Mouse (Mus musculus) hindbrain, embryonic 15.5 days (tissue): ENCODE measurements around the gene Sytl1. TPM values are rescaled to one million over a fixed set of nuclear protein-coding genes. Genes with fewer than 3 reads are reported as not detected.
A peak's percentile ranks its signal among the peaks of the same experiment; 100 is the strongest.

ENCODE experiments used
- ATAC-seq: fragments of 200-750 bp; cut with Nextera tagmentation; 2 replicates; pipeline ENCODE4 v1.8.0; 2017; ENCODE audit warnings: low read depth, moderate number of reproducible peaks, moderate TSS enrichment; ENCODE audit not compliant: low FRiP score
- H3K27ac ChIP-seq: fragments of 300-500 bp; sonication (generic); replicated peaks from 2 replicates; pipeline ENCODE4 v1.5.1; 2015; ENCODE audit warnings: mild to moderate bottlenecking, inconsistent platforms
- H3K27me3 ChIP-seq: fragments of 300-500 bp; sonication (generic); 2 replicates; pipeline ENCODE4 v1.6.1; 2015; ENCODE audit warnings: control low read depth, inconsistent platforms
- H3K36me3 ChIP-seq: fragments of 300-500 bp; sonication (generic); 2 replicates; pipeline ENCODE4 v1.6.1; 2015; ENCODE audit warnings: control low read depth, inconsistent platforms
- H3K4me1 ChIP-seq: fragments of 300-500 bp; sonication (generic); replicated peaks from 2 replicates; pipeline ENCODE4 v1.6.1; 2015; ENCODE audit warnings: control low read depth, inconsistent platforms
- H3K4me2 ChIP-seq: fragments of 300-500 bp; sonication (generic); 2 replicates; pipeline ENCODE4 v1.6.1; 2015; ENCODE audit warnings: moderate library complexity, mild to moderate bottlenecking, inconsistent platforms
- H3K4me3 ChIP-seq: fragments of 300-500 bp; sonication (generic); 2 replicates; pipeline ENCODE4 v1.5.1; 2015; ENCODE audit warnings: mild to moderate bottlenecking, inconsistent platforms
- H3K9ac ChIP-seq: fragments of 300-500 bp; sonication (generic); 2 replicates; pipeline ENCODE4 v1.6.1; 2015; ENCODE audit warnings: inconsistent platforms
- H3K9me3 ChIP-seq: fragments of 300-500 bp; sonication (generic); 2 replicates; pipeline ENCODE4 v1.6.1; 2016; ENCODE audit warnings: control low read depth, inconsistent platforms
- WGBS: fragments of 180-500 bp; shearing (Covaris S2); methylation state at CpG from one replicate; pipeline ENCODE4 v1.1.7; 2015; 5-methylcytosine and 5-hydroxymethylcytosine counted together
- polyA plus RNA-seq: library from polyadenylated mRNA; unstranded; fragments of >200 nt; fragmentation: Nextera tagmentation; extraction: Ambion mirVana; gene quantifications from 2 replicates; pipeline ENCODE4 v1.2.1, GENCODE M21; 2015

Gene Sytl1
- polyA plus RNA-seq, 1 experiment from 2014 or later: 0.32 TPM

GRCm38 (mm10) chr4:133204379-133204778, 58.5 kb downstream of the Sytl1 start:
- H3K27me3 ChIP-seq: no peaks in the 10 kb centered on the region
- peak overlapping the region; percentile 16; the same call in 1 of the 2 replicates for H3K27ac ChIP-seq
- H3K9me3 ChIP-seq: no peaks in the 10 kb centered on the region
- peaks cover 38% of the 10 kb centered on the region for H3K4me1 ChIP-seq
- 23% methylated on average over 7 of the region's 7 CpGs for WGBS
- no peak overlapping the region for H3K4me2 ChIP-seq
- H3K9ac ChIP-seq: no peak overlapping the region
- no peak for ATAC-seq
- H3K4me3 ChIP-seq: no peak overlapping the region
- no peaks in the 10 kb centered on the region for H3K36me3 ChIP-seq

- no peaks in the 10 kb centered on the region for H3K36me3 ChIP-seq
- H3K9ac ChIP-seq: no peak overlapping the region
- H3K4me3 ChIP-seq: no peak overlapping the region
- no peaks in the 10 kb centered on the region for H3K9me3 ChIP-seq
- H3K4me2 ChIP-seq: no peak overlapping the region
- no peak for ATAC-seq
- H3K27ac ChIP-seq: 0 out of 2 replicates have a peak overlapping the region, but pooled peaks have one; percentile 3
- no peaks in the 10 kb centered on the region for H3K27me3 ChIP-seq
- H3K4me1 ChIP-seq: peaks cover 45% of the 10 kb centered on the region
- WGBS: 67% methylated on average over 3 of the region's 3 CpGs
Observed at GRCm38 (mm10) chr4:133203591-133203990, 59.3 kb downstream of the Sytl1 start.

Other genes with a start within 250 kb of the Sytl1 start
- 30.3 and 31.1 TPM in 2 replicates for gene Wasf2, start 132.6 kb downstream of the Sytl1 start, polyA plus RNA-seq
- 3.0 and 4.5 TPM in 2 replicates for gene Cd164l2, start 51.0 kb downstream of the Sytl1 start, polyA plus RNA-seq
- gene Gpr3, start 50.6 kb downstream of the Sytl1 start, polyA plus RNA-seq: 1.6 and 2.7 TPM in 2 replicates
- gene Map3k6, start 22.3 kb downstream of the Sytl1 start, polyA plus RNA-seq: 1.8 and 2.2 TPM in 2 replicates
- 109 and 121 TPM in 2 replicates for gene Tmem222, start 14.7 kb upstream of the Sytl1 start, polyA plus RNA-seq
- 22.7 and 24.0 TPM in 2 replicates for gene Wdtc1, start 90.4 kb upstream of the Sytl1 start, polyA plus RNA-seq
- 8.1 and 10.1 TPM in 2 replicates for gene Slc9a1, start 106.6 kb upstream of the Sytl1 start, polyA plus RNA-seq
- gene Tent5b, start 217.0 kb upstream of the Sytl1 start, polyA plus RNA-seq: 0.49 and 0.58 TPM in 2 replicates
- gene Trnp1, start 235.4 kb upstream of the Sytl1 start, polyA plus RNA-seq: 10.8 and 10.9 TPM in 2 replicates